Mouse (Mus musculus): ENCODE results near the gene Alcam. TPM values are rescaled to one million over a fixed set of nuclear protein-coding genes. Genes with fewer than 3 reads are reported as not detected.

The Alcam gene
- polyA plus RNA-seq, 1 experiment from 2014 or later = 22.0 TPM

DNA sequence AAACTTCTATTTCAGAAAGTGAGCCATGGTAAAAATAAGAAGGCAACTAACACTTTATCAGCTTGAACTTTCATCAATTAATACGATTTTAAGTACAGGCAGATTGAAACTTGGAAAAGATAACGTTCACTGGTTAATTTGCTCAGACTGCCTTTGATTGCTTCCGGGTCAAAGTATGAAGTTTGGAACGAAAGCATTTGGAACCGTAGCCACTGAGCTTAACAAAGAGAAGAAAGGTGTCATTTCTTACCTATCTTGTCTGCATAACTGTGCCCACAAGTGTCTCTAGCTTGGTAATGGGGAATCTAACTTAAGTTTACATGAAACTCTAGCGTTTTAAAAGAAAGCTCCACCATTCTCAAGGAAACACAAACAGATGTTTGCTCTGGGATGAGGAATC is 14.9 kb downstream of the Alcam start:
- Histone ChIP-seq H3K27ac (no peak overlapping the region), H3K36me3 (no peaks in the 10 kb centered on the region), H3K9me3 (no peaks in the 10 kb centered on the region), H3K4me3 (no peak overlapping the region), H3K4me1 (no peaks in the 10 kb centered on the region), H3K9ac (no peak overlapping the region), H3K4me2 (replicated peaks) (no peak overlapping the region), H3K27me3 (no peaks in the 10 kb centered on the region)
- WGBS = 72% methylated on average over 6 of the region's 6 CpGs
- ATAC-seq (ENCODE audit: insufficient number of reproducible peaks, insufficient read depth, low FRiP score, low TSS enrichment) = no peak

DNA sequence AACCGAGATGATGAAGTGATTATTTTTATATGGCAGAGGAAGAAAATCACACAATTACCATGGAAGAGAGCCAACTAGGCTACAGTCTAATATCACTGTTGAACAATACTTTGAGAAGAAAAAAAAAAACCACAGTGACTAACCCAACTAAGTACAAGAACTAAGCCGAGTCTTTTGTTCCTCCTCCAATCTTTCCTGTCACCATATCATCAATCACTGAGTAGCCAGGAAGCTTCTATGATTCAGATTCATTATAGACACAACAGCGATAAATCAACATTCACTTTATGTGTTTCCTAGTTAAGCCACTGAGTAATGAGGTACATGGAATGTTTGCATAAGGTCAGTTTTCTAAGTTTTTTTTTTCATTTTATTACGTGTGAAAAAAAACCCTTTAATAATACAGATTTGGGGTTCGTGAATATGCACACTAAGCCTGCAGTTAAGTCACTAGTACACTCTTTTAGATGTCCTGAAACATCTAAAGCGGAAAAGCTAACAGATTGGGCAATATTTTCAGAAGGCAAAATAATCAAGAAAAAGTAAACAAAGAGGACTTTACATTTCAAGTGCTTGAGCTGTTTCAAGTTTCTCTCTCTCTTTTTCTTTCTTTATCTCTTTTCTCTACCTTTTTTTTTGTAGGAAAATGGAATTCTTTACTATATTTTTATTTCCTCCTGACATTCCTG is 15.5 kb downstream of the Alcam start:
- no peak for ATAC-seq (ENCODE audit: insufficient number of reproducible peaks, insufficient read depth, low FRiP score, low TSS enrichment)
- no peaks in the 10 kb centered on the region for H3K36me3 ChIP-seq
- no peak overlapping the region for H3K9ac ChIP-seq
- H3K9me3 ChIP-seq = no peaks in the 10 kb centered on the region
- H3K4me3 ChIP-seq = no peak overlapping the region
- H3K4me2 ChIP-seq (replicated peaks) = no peak overlapping the region
- no peaks in the 10 kb centered on the region for H3K4me1 ChIP-seq
- H3K27ac ChIP-seq = no peak overlapping the region
- WGBS = 82% methylated on average over 6 of the region's 6 CpGs
- H3K27me3 ChIP-seq = no peaks in the 10 kb centered on the region

DNA sequence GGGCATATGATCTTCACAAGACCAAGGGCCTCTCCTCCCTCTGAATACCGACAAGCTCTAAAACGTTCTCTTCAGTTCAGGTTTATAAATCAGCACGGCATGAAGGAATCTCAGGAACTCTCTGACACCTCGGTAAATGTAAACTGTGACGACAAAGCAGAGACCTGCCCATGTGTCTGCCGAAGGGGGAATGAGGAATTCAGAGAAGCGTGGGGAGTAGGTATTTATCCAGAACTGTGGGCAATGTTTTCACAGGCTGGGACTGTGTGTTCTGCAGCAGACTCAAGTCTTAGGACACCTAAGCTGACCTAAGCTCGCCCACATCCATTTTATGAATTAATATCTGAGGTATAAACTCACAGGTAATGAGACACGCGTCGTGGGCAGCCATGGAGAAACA is 20.7 kb downstream of the Alcam start:
- Histone ChIP-seq H3K4me1 (no peaks in the 10 kb centered on the region), H3K27ac (no peak overlapping the region), H3K9me3 (no peaks in the 10 kb centered on the region), H3K36me3 (no peaks in the 10 kb centered on the region), H3K4me2 (replicated peaks) (no peak overlapping the region), H3K9ac (no peak overlapping the region), H3K4me3 (no peak overlapping the region), H3K27me3 (no peaks in the 10 kb centered on the region)
- WGBS = 68% methylated on average over 11 of the region's 11 CpGs
- ATAC-seq (ENCODE audit: insufficient number of reproducible peaks, insufficient read depth, low FRiP score, low TSS enrichment) = no peak

DNA sequence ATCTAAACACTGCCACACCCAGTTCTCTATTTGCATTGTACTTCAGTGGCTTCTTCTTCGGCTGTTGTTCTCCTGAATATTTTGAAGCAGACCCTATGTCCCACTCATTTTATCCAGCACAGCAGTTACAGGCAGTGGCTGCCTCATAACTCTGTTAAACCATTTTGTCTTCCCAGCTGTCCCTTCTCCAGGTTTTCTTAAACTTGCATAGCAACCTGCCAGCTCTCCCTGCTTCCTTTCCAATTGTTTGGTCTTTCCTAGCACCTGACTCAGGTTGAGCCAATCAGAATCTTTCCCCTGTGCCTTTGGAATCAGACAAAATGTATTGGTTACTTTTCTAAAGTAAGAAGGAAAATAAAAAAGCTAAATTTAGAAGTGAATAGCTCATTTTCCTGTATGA is 21.8 kb downstream of the Alcam start:
- Histone ChIP-seq H3K36me3 (no peaks in the 10 kb centered on the region), H3K9ac (no peak overlapping the region), H3K9me3 (no peaks in the 10 kb centered on the region), H3K27me3 (no peaks in the 10 kb centered on the region), H3K4me2 (replicated peaks) (no peak overlapping the region), H3K27ac (no peak overlapping the region), H3K4me1 (no peaks in the 10 kb centered on the region), H3K4me3 (no peak overlapping the region)
- WGBS = 93% methylated on average over 1 of the region's 1 CpGs
- no peak for ATAC-seq (ENCODE audit: insufficient number of reproducible peaks, insufficient read depth, low FRiP score, low TSS enrichment)

DNA sequence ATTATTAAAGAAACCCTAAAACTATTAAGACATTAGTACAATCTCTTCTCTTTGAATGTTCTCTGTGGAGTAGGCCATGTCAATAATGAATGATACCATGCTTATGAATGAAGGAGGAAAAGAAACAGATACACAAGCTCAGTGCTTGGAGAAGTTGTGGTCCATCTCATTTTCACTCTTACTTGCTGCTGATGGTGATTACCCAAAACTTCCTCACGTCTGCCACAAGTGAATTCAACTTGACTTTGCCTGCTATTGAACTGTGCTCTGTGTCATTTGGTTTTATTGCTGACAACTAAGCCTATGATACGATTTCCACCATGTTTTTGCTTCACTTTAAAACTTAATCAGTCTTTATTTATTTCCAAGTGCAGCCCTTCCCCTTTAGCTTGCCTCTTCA is 22.3 kb downstream of the Alcam start:
- H3K4me2 ChIP-seq (replicated peaks) = no peak overlapping the region
- H3K27me3 ChIP-seq = no peaks in the 10 kb centered on the region
- no peak for ATAC-seq (ENCODE audit: insufficient number of reproducible peaks, insufficient read depth, low FRiP score, low TSS enrichment)
- WGBS = 77% methylated on average over 2 of the region's 2 CpGs
- no peaks in the 10 kb centered on the region for H3K4me1 ChIP-seq
- no peak overlapping the region for H3K9ac ChIP-seq
- H3K4me3 ChIP-seq = no peak overlapping the region
- H3K27ac ChIP-seq = no peak overlapping the region
- H3K36me3 ChIP-seq = no peaks in the 10 kb centered on the region
- no peaks in the 10 kb centered on the region for H3K9me3 ChIP-seq

DNA sequence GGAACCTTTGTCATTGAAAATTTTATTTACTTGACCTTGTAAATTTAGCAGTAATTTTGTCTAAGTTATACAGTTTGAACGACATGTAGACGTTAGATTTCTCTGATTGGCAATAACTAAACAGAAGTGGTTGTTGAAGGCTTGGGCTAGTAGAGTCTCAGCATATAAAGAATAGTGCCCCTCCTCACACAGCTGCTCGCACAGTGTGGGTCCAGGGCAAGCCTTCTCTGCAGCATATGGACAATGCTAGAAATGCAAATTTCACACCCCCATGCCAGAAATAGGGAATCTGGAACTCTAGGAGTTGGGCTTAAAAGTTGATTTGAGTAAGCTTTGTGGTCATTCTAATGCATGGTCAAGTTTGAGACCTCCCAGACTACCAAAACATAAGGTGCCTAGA is 23.8 kb downstream of the Alcam start:
- 82% methylated on average over 3 of the region's 3 CpGs for WGBS
- H3K9me3 ChIP-seq = no peaks in the 10 kb centered on the region
- no peak overlapping the region for H3K4me3 ChIP-seq
- no peak for ATAC-seq (ENCODE audit: insufficient number of reproducible peaks, insufficient read depth, low FRiP score, low TSS enrichment)
- H3K4me2 ChIP-seq (replicated peaks) = no peak overlapping the region
- H3K9ac ChIP-seq = no peak overlapping the region
- H3K27ac ChIP-seq = no peak overlapping the region
- no peaks in the 10 kb centered on the region for H3K27me3 ChIP-seq
- H3K4me1 ChIP-seq = no peaks in the 10 kb centered on the region
- H3K36me3 ChIP-seq = no peaks in the 10 kb centered on the region

DNA sequence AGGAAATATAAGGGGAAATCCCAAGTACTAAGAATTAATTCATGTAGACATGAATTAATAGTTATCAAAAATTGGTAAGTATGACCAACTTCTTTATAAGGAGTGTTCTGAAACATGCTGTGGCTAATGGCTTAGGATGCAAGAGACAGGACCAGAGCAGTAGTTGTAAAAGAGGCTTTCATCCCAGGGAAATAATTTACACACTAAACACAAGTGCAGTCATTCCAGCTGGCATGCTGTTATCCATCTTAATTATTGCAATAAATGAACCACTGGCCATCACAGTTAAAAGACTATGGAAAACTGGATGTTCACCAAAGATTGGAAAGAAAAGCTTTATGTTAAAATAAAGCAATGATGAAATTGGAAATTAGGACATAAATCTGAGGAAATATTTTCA is 24.2 kb downstream of the Alcam start:
- Histone ChIP-seq H3K27ac (no peak overlapping the region), H3K9me3 (no peaks in the 10 kb centered on the region), H3K36me3 (no peaks in the 10 kb centered on the region), H3K27me3 (no peaks in the 10 kb centered on the region), H3K4me2 (replicated peaks) (no peak overlapping the region), H3K4me1 (no peaks in the 10 kb centered on the region), H3K4me3 (no peak overlapping the region), H3K9ac (no peak overlapping the region)
- no peak for ATAC-seq (ENCODE audit: insufficient number of reproducible peaks, insufficient read depth, low FRiP score, low TSS enrichment)

DNA sequence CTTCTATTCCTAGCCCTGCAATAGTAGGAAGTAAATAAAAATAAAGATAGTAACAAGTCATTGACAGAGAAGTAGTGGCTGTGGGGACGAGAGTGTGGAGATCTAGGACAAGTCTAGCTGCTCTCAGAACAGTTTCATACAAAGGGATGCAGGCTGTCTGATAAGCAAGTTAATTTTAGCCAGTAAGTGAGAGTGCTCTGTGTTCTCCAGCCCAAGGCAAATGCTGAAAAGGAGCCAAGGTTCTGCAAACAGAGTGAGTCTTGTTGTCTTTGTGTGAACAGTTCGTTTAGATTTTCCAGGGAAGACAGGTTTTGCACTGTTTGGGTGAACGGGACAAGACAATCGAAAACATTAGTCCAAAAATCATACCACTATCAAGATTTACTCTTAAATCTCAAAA is 25.4 kb downstream of the Alcam start:
- 57% methylated on average over 4 of the region's 4 CpGs for WGBS
- no peak for ATAC-seq (ENCODE audit: insufficient number of reproducible peaks, insufficient read depth, low FRiP score, low TSS enrichment)
- Histone ChIP-seq H3K4me1 (no peaks in the 10 kb centered on the region), H3K4me2 (replicated peaks) (no peak overlapping the region), H3K36me3 (no peaks in the 10 kb centered on the region), H3K9me3 (no peaks in the 10 kb centered on the region), H3K4me3 (no peak overlapping the region), H3K27me3 (no peaks in the 10 kb centered on the region), H3K9ac (no peak overlapping the region), H3K27ac (no peak overlapping the region)

DNA sequence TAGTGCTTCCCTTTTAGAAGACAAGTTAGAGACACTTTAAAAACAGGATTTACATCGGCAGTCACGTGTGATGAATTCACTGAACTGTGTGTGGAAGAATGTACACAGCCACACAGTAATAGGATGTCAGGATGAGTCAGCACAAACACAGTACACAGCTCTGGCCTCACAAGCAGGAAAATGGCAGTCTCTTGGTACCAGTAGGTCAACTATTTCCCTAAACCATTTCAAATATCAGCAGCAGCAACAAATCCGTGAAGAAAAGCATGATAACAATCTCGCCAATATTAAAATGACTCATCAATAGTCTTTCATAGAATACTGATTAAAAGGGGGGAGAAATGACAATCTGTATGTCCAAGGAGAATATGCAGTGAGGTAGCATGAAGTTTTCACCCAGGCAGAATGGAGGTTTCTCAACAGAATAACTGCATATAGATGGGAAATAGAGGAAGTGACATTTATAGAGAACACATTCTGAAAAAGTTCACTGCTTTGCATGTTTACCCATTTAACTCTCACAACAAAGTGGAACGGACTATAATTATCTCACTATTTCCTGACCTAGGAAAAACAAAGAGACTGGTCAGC is 35.2 kb downstream of the Alcam start:
- Histone ChIP-seq H3K4me2 (replicated peaks) (no peak overlapping the region), H3K27ac (no peak overlapping the region), H3K9me3 (no peaks in the 10 kb centered on the region), H3K9ac (no peak overlapping the region), H3K4me1 (no peaks in the 10 kb centered on the region), H3K4me3 (no peak overlapping the region), H3K27me3 (no peaks in the 10 kb centered on the region), H3K36me3 (no peaks in the 10 kb centered on the region)
- 68% methylated on average over 5 of the region's 5 CpGs for WGBS
- no peak for ATAC-seq (ENCODE audit: insufficient number of reproducible peaks, insufficient read depth, low FRiP score, low TSS enrichment)

DNA sequence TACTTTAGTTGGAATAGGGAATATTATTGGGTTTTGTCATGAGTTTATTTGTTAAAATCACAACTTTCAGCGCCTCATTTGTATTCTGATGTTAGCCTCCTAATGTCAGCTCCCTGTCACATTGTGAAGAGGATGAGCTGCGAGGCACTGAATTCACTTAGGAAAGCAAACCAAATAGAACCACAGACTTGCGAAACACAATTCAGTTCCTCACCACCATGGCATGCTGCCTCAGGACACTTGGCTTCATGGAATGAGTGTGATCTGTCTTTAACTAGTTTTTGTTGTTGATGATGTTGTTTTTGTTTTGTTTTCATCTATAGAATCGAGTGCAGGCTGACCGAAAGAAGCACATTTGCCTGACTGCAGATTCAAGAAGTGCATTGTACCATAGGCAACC is 35.9 kb downstream of the Alcam start:
- Histone ChIP-seq H3K4me3 (no peak overlapping the region), H3K27ac (no peak overlapping the region), H3K9ac (no peak overlapping the region), H3K4me1 (no peaks in the 10 kb centered on the region), H3K4me2 (replicated peaks) (no peak overlapping the region), H3K36me3 (no peaks in the 10 kb centered on the region), H3K27me3 (no peaks in the 10 kb centered on the region), H3K9me3 (no peaks in the 10 kb centered on the region)
- no peak for ATAC-seq (ENCODE audit: insufficient number of reproducible peaks, insufficient read depth, low FRiP score, low TSS enrichment)
- 81% methylated on average over 5 of the region's 5 CpGs for WGBS

DNA sequence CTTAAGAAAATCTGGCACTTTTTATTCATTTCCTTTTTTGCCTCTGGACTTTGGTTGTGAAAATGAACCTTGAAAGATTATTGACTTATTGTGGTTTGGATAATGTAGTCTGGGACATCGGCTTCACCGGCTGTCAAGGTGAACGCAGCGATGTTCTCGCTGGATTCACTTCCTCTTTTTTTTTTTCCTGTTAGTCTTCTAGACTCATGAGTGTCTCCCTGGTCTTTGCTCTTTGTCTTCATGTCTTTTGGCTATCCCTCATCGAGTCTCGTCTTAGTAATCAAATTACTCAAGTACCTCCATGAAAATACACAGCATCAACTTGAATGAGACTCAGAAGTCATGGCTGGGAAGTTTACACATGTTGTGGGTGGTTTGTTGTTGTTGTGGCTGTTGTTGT is 36.7 kb downstream of the Alcam start:
- H3K27me3 ChIP-seq = no peaks in the 10 kb centered on the region
- no peak for ATAC-seq (ENCODE audit: insufficient number of reproducible peaks, insufficient read depth, low FRiP score, low TSS enrichment)
- H3K4me3 ChIP-seq = no peak overlapping the region
- no peak overlapping the region for H3K4me2 ChIP-seq (replicated peaks)
- H3K9ac ChIP-seq = no peak overlapping the region
- H3K36me3 ChIP-seq = no peaks in the 10 kb centered on the region
- 95% methylated on average over 7 of the region's 7 CpGs for WGBS
- no peaks in the 10 kb centered on the region for H3K9me3 ChIP-seq
- H3K4me1 ChIP-seq = no peaks in the 10 kb centered on the region
- no peak overlapping the region for H3K27ac ChIP-seq

DNA sequence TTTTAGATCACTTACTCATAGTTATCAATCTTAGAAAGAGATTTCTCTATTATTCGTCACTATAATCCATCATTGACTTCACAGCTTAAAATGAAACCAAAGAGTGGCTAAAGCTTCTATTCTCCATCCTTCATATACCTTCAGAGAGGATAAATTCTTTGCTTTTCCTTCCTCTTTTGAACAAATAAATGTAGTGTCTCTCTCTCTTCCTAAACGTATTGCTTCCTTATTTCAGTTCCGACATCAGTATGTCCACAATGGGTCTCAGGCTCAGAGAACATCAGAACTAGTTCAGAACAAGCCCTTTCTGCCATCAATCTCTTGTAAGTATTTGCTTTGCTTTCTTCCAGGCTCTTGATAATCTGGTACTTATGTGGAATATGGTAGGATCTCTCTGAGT is 40.2 kb downstream of the Alcam start:
- no peaks in the 10 kb centered on the region for H3K9me3 ChIP-seq
- no peaks in the 10 kb centered on the region for H3K4me1 ChIP-seq
- H3K4me2 ChIP-seq (replicated peaks) = no peak overlapping the region
- ATAC-seq (ENCODE audit: insufficient number of reproducible peaks, insufficient read depth, low FRiP score, low TSS enrichment) = no peak
- WGBS = 87% methylated on average over 3 of the region's 3 CpGs
- H3K4me3 ChIP-seq = no peak overlapping the region
- H3K27me3 ChIP-seq = no peaks in the 10 kb centered on the region
- H3K9ac ChIP-seq = no peak overlapping the region
- no peak overlapping the region for H3K27ac ChIP-seq
- H3K36me3 ChIP-seq = no peaks in the 10 kb centered on the region

All from embryonic facial prominence, embryonic 12.5 days (tissue).